Mouse (Mus musculus) testis, adult 2 months (tissue): ENCODE measurements around the gene Cabp2.

Source experiments
- CTCF ChIP-seq: fragments of 200-500 bp; IDR thresholded peaks from 2 replicates; pipeline ENCODE4 v1.5.1; 2012; ENCODE audit warnings: low read depth, mild to moderate bottlenecking, inconsistent platforms, low read length, moderate library complexity; ENCODE audit not compliant: control insufficient read depth, insufficient read depth, insufficient replicate concordance
- POLR2A ChIP-seq: fragments of 200-500 bp; IDR thresholded peaks from 2 replicates; pipeline ENCODE4 v1.6.1; 2012; ENCODE audit warnings: low read depth, mild to moderate bottlenecking, inconsistent platforms, low read length, moderate library complexity; ENCODE audit not compliant: control insufficient read depth

DNA sequence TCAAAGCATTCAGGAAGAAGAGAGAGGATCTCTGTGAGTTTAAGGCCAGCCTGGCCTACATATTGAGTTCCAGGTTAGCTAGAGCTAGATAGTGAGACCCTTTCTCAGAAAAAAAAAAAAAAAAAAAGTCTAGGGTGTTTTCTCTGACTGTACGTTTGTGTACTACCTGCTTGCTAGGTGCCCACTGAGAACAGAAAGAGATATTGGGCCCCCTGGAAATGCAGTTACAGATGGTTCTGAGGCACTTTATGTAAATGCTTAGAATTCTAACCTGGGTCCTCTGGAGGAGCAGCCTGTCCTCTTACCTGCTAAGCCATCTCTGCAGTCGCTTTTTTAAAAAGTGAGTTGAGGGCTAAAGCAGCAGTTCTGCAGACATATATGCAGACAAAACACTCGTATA, 14.4 kb downstream of the Cabp2 start:
- TF ChIP-seq CTCF: no peak
- TF ChIP-seq POLR2A: no peak
